Mouse (Mus musculus) urinary bladder, adult 2 months (tissue): ENCODE data around the gene Gm7982. TPM values are rescaled to one million over a fixed set of nuclear protein-coding genes. Genes with fewer than 3 reads are reported as not detected.
"Not testable (repeated sequence)": the region's sequence is repeated elsewhere in the genome, so short reads cannot be mapped to it uniquely, and the experiment has no call there.

Source experiments
- DNase-seq: peaks from one replicate; pipeline ENCODE4 v3.0.0; 2022; ENCODE audit warnings: low spot score
- polyA plus RNA-seq: library from polyadenylated mRNA; depleted of rRNA; stranded (reverse); fragments of >200 nt; gene quantifications from 2 replicates; pipeline ENCODE4 v1.2.3, GENCODE M21; 2012; rRNA removed

Gm7982 gene
- polyA plus RNA-seq: not detected in 2 replicates

- not testable (repeated sequence) for DNase-seq
Observed at GRCm38 (mm10) chr5:95741714-95742113, at the start of gene Gm7982. Gene Gm7982, plus strand, starts transcription at chr5:95742014.

GRCm38 (mm10) chr5:95736073-95736472 lies 5.7 kb upstream of the Gm7982 start, which contains the start of gene Gm7978:
Gene Gm7978, minus strand, starts transcription at chr5:95736173.
- DNase-seq: not testable (repeated sequence)

GRCm38 (mm10) chr5:95775690-95776089 lies 33.9 kb downstream of the Gm7982 start, which contains the start of gene E330014E10Rik:
Gene E330014E10Rik, plus strand, starts transcription at chr5:95775990.
- DNase-seq: not testable (repeated sequence)

Other genes starting within 250 kb of the Gm7982 start
- gene Gm3286, start 231.3 kb upstream of the Gm7982 start, polyA plus RNA-seq: not detected in 2 replicates
- gene Gm7971, start 147.1 kb upstream of the Gm7982 start, polyA plus RNA-seq: not detected in 2 replicates
- not detected in 2 replicates for gene Gm7978, start 5.8 kb upstream of the Gm7982 start, polyA plus RNA-seq
- not detected in 2 replicates for gene E330014E10Rik, start 34.0 kb downstream of the Gm7982 start, polyA plus RNA-seq
- gene Cxcl13, start 214.9 kb downstream of the Gm7982 start, polyA plus RNA-seq: 2.7 and 3.3 TPM in 2 replicates